Mouse (Mus musculus): ENCODE data around the gene Relb.

DNA sequence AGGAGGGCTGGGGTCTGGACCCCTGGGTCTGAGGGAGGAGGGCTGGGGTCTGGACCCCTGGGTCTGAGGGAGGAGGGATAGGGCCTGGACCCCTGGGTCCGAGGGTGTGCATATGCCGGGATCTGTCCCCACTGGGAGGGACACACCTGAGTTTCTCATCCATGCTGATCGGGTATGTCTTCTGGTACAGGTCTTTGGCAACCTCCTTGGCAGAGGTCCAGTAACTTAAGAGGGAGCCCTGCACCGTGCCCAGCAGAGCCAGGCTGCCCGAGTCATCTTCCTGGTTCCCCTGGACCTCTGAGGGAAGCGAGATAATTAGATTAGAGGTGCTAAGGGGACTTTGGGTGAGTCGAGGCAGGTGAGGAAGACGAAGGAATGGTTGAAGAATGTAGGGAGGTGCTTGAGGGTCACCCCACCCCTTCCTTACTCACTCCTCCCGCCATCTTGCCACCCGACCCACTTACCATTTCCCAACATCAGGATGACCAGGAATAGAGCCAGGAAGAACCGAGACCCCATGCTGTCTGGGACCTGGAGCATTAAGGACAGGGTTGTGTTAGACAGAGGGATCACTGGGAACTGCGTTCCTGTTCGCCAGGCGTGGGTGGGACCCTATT is 44.0 kb upstream of the Relb start:
- TF ChIP-seq CTCF (IDR thresholded peaks at IDR 0.05; ENCODE audit: extremely low read depth, insufficient read depth, insufficient read length, insufficient replicate concordance) (no peak), POLR2A (IDR thresholded peaks at IDR 0.05; ENCODE audit: low read depth, low read length) (no peak)

All from spleen, adult 2 months (tissue).